Mouse (Mus musculus): ENCODE data around the gene R3hdm4. TPM values are rescaled to one million over a fixed set of nuclear protein-coding genes. Genes with fewer than 3 reads are reported as not detected.
A peak's percentile ranks its signal among the peaks of the same experiment; 100 is the strongest.

Gene R3hdm4
- polyA plus RNA-seq, 1 experiment from 2014 or later = 243 TPM

- no peaks in the 10 kb centered on the region for H3K9me3 ChIP-seq
- peaks cover 68% of the 10 kb centered on the region for H3K4me1 ChIP-seq (replicated peaks)
- peaks cover 6% of the 10 kb centered on the region for H3K36me3 ChIP-seq
- WGBS = 69% methylated on average over 5 of the region's 5 CpGs
- peak overlapping the region; percentile 97 for H3K9ac ChIP-seq
- H3K4me2 ChIP-seq = peak overlapping the region; percentile 97
- H3K27ac ChIP-seq = no peak overlapping the region
- H3K27me3 ChIP-seq = peaks cover 55% of the 10 kb centered on the region
- ATAC-seq (ENCODE audit: low FRiP score) = no peak
- H3K4me3 ChIP-seq = peak overlapping the region; percentile 78
Observed at GRCm38 (mm10) chr10:79917532-79918100, 3.4 kb downstream of the R3hdm4 start.

GRCm38 (mm10) chr10:79916808-79917531, 4.0 kb downstream of the R3hdm4 start, which contains the start of gene Kiss1r:
Gene Kiss1r (plus strand): TSS chr10:79916971.
- Histone ChIP-seq H3K27me3 (peaks cover 48% of the 10 kb centered on the region), H3K9ac (peak within 1 kb of the TSS; percentile 97), H3K4me2 (peak within 1 kb of the TSS; percentile 97), H3K36me3 (peaks cover 13% of the 10 kb centered on the region), H3K27ac (peak within 1 kb of the TSS; percentile 86), H3K4me3 (peak within 1 kb of the TSS; percentile 78), H3K4me1 (replicated peaks) (peaks cover 68% of the 10 kb centered on the region), H3K9me3 (no peaks in the 10 kb centered on the region)
- WGBS = 4% methylated on average over 42 of the region's 42 CpGs
- peak; percentile 72 for ATAC-seq (ENCODE audit: low FRiP score)

GRCm38 (mm10) chr10:79916081-79916480, 4.9 kb downstream of the R3hdm4 start:
- Histone ChIP-seq H3K27me3 (peaks cover 39% of the 10 kb centered on the region), H3K4me2 (peak overlapping the region; percentile 97), H3K27ac (peak overlapping the region; percentile 86), H3K4me3 (peak overlapping the region; percentile 78), H3K4me1 (replicated peaks) (peaks cover 59% of the 10 kb centered on the region), H3K9ac (peak overlapping the region; percentile 97), H3K9me3 (no peaks in the 10 kb centered on the region), H3K36me3 (peaks cover 22% of the 10 kb centered on the region)
- WGBS = 5% methylated on average over 8 of the region's 8 CpGs
- ATAC-seq (ENCODE audit: low FRiP score) = no peak

- 77% methylated on average over 7 of the region's 7 CpGs for WGBS
- Histone ChIP-seq H3K4me3 (0 out of 2 replicates have a peak overlapping the region, but pooled peaks have one; percentile 78), H3K9me3 (no peaks in the 10 kb centered on the region), H3K4me2 (peak overlapping the region; percentile 97), H3K27ac (no peak overlapping the region), H3K27me3 (peaks cover 29% of the 10 kb centered on the region), H3K9ac (peak overlapping the region; percentile 97), H3K4me1 (replicated peaks) (peaks cover 49% of the 10 kb centered on the region), H3K36me3 (peaks cover 29% of the 10 kb centered on the region)
- no peak for ATAC-seq (ENCODE audit: low FRiP score)
Observed at GRCm38 (mm10) chr10:79914948-79915596, 5.9 kb downstream of the R3hdm4 start.

- H3K36me3 ChIP-seq = peaks cover 29% of the 10 kb centered on the region
- H3K27me3 ChIP-seq = peaks cover 22% of the 10 kb centered on the region
- no peak overlapping the region for H3K4me3 ChIP-seq
- 76% methylated on average over 11 of the region's 11 CpGs for WGBS
- H3K27ac ChIP-seq = 0 out of 2 replicates have a peak overlapping the region, but pooled peaks have one; percentile 18
- ATAC-seq (ENCODE audit: low FRiP score) = no peak
- H3K4me2 ChIP-seq = no peak overlapping the region
- H3K9me3 ChIP-seq = no peaks in the 10 kb centered on the region
- H3K4me1 ChIP-seq (replicated peaks) = peaks cover 50% of the 10 kb centered on the region
- H3K9ac ChIP-seq = peak overlapping the region; percentile 53
Observed at GRCm38 (mm10) chr10:79914131-79914947, 6.7 kb downstream of the R3hdm4 start.

- peaks cover 44% of the 10 kb centered on the region for H3K4me1 ChIP-seq (replicated peaks)
- 67% methylated on average over 20 of the region's 20 CpGs for WGBS
- H3K9me3 ChIP-seq = no peaks in the 10 kb centered on the region
- no peak overlapping the region for H3K4me3 ChIP-seq
- H3K36me3 ChIP-seq = peaks cover 29% of the 10 kb centered on the region
- no peak for ATAC-seq (ENCODE audit: low FRiP score)
- no peak overlapping the region for H3K9ac ChIP-seq
- no peak overlapping the region for H3K4me2 ChIP-seq
- no peak overlapping the region for H3K27ac ChIP-seq
- peaks cover 3% of the 10 kb centered on the region for H3K27me3 ChIP-seq
Observed at GRCm38 (mm10) chr10:79912412-79912811, 8.6 kb downstream of the R3hdm4 start.

- Histone ChIP-seq H3K4me3 (peak within 1 kb of the TSS; percentile 22; the same call in 1 of the 2 replicates), H3K9ac (peak within 1 kb of the TSS; percentile 64; the same call in 1 of the 2 replicates), H3K27me3 (no peaks in the 10 kb centered on the region), H3K27ac (peak within 1 kb of the TSS; percentile 98), H3K4me1 (replicated peaks) (peaks cover 32% of the 10 kb centered on the region), H3K4me2 (0 out of 2 replicates have a peak within 1 kb of the TSS, but pooled peaks have one; percentile 53), H3K9me3 (no peaks in the 10 kb centered on the region), H3K36me3 (peaks cover 43% of the 10 kb centered on the region)
- 95% methylated on average over 4 of the region's 4 CpGs for WGBS
- no peak for ATAC-seq (ENCODE audit: low FRiP score)
Observed at GRCm38 (mm10) chr10:79910556-79910955, 10.5 kb downstream of the R3hdm4 start, which contains the start of gene Gm26602. Gene Gm26602 (plus strand): TSS chr10:79910856.

GRCm38 (mm10) chr10:79909092-79909922, 11.7 kb downstream of the R3hdm4 start:
- ATAC-seq (ENCODE audit: low FRiP score) = peak; percentile 50

GRCm38 (mm10) chr10:79908167-79909091, 12.6 kb downstream of the R3hdm4 start, which contains the start of gene Med16:
Gene Med16 (minus strand): TSS chr10:79908923.
- Histone ChIP-seq H3K9me3 (no peaks in the 10 kb centered on the region), H3K4me1 (replicated peaks) (peaks cover 14% of the 10 kb centered on the region), H3K4me3 (peak within 1 kb of the TSS; percentile 63), H3K27ac (peak within 1 kb of the TSS; percentile 98), H3K27me3 (no peaks in the 10 kb centered on the region), H3K9ac (peak within 1 kb of the TSS; percentile 85), H3K4me2 (peak within 1 kb of the TSS; percentile 53), H3K36me3 (peaks cover 61% of the 10 kb centered on the region)
- peak; percentile 92 for ATAC-seq (ENCODE audit: low FRiP score)
- WGBS = 2% methylated on average over 52 of the region's 52 CpGs

More at GRCm38 (mm10) chr10:79909092-79909922, 11.7 kb downstream of the R3hdm4 start:
- WGBS = 25% methylated on average over 14 of the region's 14 CpGs
- H3K4me1 ChIP-seq (replicated peaks) = peaks cover 20% of the 10 kb centered on the region
- peak overlapping the region; percentile 53 for H3K4me2 ChIP-seq
- H3K27me3 ChIP-seq = no peaks in the 10 kb centered on the region
- peaks cover 54% of the 10 kb centered on the region for H3K36me3 ChIP-seq
- peak overlapping the region; percentile 63 for H3K4me3 ChIP-seq
- H3K27ac ChIP-seq = peak overlapping the region; percentile 98
- no peaks in the 10 kb centered on the region for H3K9me3 ChIP-seq
- H3K9ac ChIP-seq = peak overlapping the region; percentile 64

GRCm38 (mm10) chr10:79907415-79907814, 13.6 kb downstream of the R3hdm4 start:
- Histone ChIP-seq H3K9me3 (no peaks in the 10 kb centered on the region), H3K4me3 (no peak overlapping the region), H3K27ac (no peak overlapping the region), H3K4me2 (no peak overlapping the region), H3K9ac (no peak overlapping the region), H3K4me1 (replicated peaks) (peaks cover 14% of the 10 kb centered on the region), H3K27me3 (0 out of 2 replicates have a peak, but pooled peaks cover 5% of the 10 kb centered on the region), H3K36me3 (peaks cover 64% of the 10 kb centered on the region)
- no peak for ATAC-seq (ENCODE audit: low FRiP score)
- WGBS = 94% methylated on average over 10 of the region's 10 CpGs
